Mouse (Mus musculus) layer of hippocampus, postnatal 10 days (tissue): Measurements from ENCODE around the gene Snx11. TPM values are rescaled to one million over a fixed set of nuclear protein-coding genes. Genes with fewer than 3 reads are reported as not detected.

ENCODE experiments used
- DNase-seq, 2 experiments: peaks; one replicate each; pipeline ENCODE4 v3.0.0; 2021; ENCODE audit warnings: low spot score in 2 of 2
- total RNA-seq, 2 experiments: library from RNA; stranded (reverse); gene quantifications; 2 replicates each; pipeline ENCODE4 v1.2.3; 2021

The Snx11 gene
- total RNA-seq, 2 experiments from 2014 or later, result 43.1 to 49.0 TPM

GRCm38 (mm10) chr11:96764511-96765350 lies 12.6 kb downstream of the Snx11 start:
- DNase-seq, result no peak

GRCm38 (mm10) chr11:96762742-96763470 lies 14.5 kb downstream of the Snx11 start:
- peak; percentile 60 to 62 for DNase-seq

GRCm38 (mm10) chr11:96761984-96762383 lies 15.4 kb downstream of the Snx11 start:
- no peak for DNase-seq

GRCm38 (mm10) chr11:96760042-96760441 lies 17.3 kb downstream of the Snx11 start:
- DNase-seq, result no peak

GRCm38 (mm10) chr11:96758402-96758801 lies 19.0 kb downstream of the Snx11 start:
- no peak for DNase-seq

- no peak for DNase-seq
Observed at GRCm38 (mm10) chr11:96757421-96757820, 19.9 kb downstream of the Snx11 start.

GRCm38 (mm10) chr11:96755298-96755697 lies 22.1 kb downstream of the Snx11 start:
- no peak for DNase-seq

- no peak for DNase-seq
Observed at GRCm38 (mm10) chr11:96747555-96747954, 29.8 kb downstream of the Snx11 start.

GRCm38 (mm10) chr11:96746648-96747047 lies 30.7 kb downstream of the Snx11 start:
- DNase-seq, result no peak

- no peak for DNase-seq
Observed at GRCm38 (mm10) chr11:96743891-96744290, 33.5 kb downstream of the Snx11 start.

GRCm38 (mm10) chr11:96743000-96743399 lies 34.4 kb downstream of the Snx11 start:
- DNase-seq, result no peak

GRCm38 (mm10) chr11:96741995-96742394 lies 35.4 kb downstream of the Snx11 start:
- DNase-seq, result peak in 1 of 2 experiments; percentile 43

GRCm38 (mm10) chr11:96740796-96741195 lies 36.6 kb downstream of the Snx11 start:
- DNase-seq, result no peak

- no peak for DNase-seq
Observed at GRCm38 (mm10) chr11:96737673-96738471, 39.5 kb downstream of the Snx11 start.

- DNase-seq, result no peak
Observed at GRCm38 (mm10) chr11:96736361-96736760, 41.0 kb downstream of the Snx11 start.

GRCm38 (mm10) chr11:96735908-96736307 lies 41.5 kb downstream of the Snx11 start:
- DNase-seq, result peak; percentile 55 to 69

- DNase-seq, result no peak
Observed at GRCm38 (mm10) chr11:96732657-96733056, 44.7 kb downstream of the Snx11 start.

- DNase-seq, result no peak
Observed at GRCm38 (mm10) chr11:96730327-96730726, 47.0 kb downstream of the Snx11 start.

GRCm38 (mm10) chr11:96729462-96729861 lies 47.9 kb downstream of the Snx11 start:
- DNase-seq, result no peak

- no peak for DNase-seq
Observed at GRCm38 (mm10) chr11:96728577-96728976, 48.8 kb downstream of the Snx11 start.

- no peak for DNase-seq
Observed at GRCm38 (mm10) chr11:96725833-96726232, 51.5 kb downstream of the Snx11 start.

GRCm38 (mm10) chr11:96718609-96719008 lies 58.8 kb downstream of the Snx11 start:
- DNase-seq, result no peak
